Mouse (Mus musculus) kidney, adult 2 months (tissue): ENCODE measurements at regions not wholly inside any gene's neighbourhood (a gene's known extent, or its start where the extent isn't known, plus 50 kb on each side); places are given as distances from the start of the nearest gene placed in this dataset.
A peak's percentile ranks its signal among the peaks of the same experiment; 100 is the strongest.
"Not testable (repeated sequence)": the region's sequence is repeated elsewhere in the genome, so short reads cannot be mapped to it uniquely, and the experiment has no call there.

ENCODE experiments used
- DNase-seq: peaks from one replicate; pipeline ENCODE4 v3.0.0; 2021
- H3K27ac ChIP-seq: fragments of 200-500 bp; 2 replicates; pipeline ENCODE4 v1.5.1; 2012; ENCODE audit warnings: low read depth, low read length, control low read depth, inconsistent platforms; ENCODE audit not compliant: insufficient read depth
- H3K27me3 ChIP-seq: fragments of 200-500 bp; replicated peaks from 2 replicates; pipeline ENCODE4 v1.6.1; 2012; ENCODE audit warnings: mild to moderate bottlenecking, moderate library complexity, low read length, inconsistent platforms; ENCODE audit not compliant: control insufficient read depth, insufficient read depth
- H3K36me3 ChIP-seq: fragments of 200-500 bp; 2 replicates; pipeline ENCODE4 v1.6.1; 2012; ENCODE audit warnings: mild to moderate bottlenecking, moderate library complexity, low read length, inconsistent platforms; ENCODE audit not compliant: control insufficient read depth, insufficient read depth
- H3K4me1 ChIP-seq: fragments of 200-500 bp; 2 replicates; pipeline ENCODE4 v1.6.1; 2011; ENCODE audit warnings: low read length; ENCODE audit not compliant: control insufficient read depth, insufficient read depth
- H3K4me3 ChIP-seq: fragments of 200-500 bp; 2 replicates; pipeline ENCODE4 v1.5.1; 2011; ENCODE audit warnings: mild to moderate bottlenecking, low read depth, low read length, control low read depth; ENCODE audit not compliant: insufficient read depth
- CTCF ChIP-seq: fragments of 200-500 bp; conservative IDR thresholded peaks from 2 replicates; pipeline ENCODE4 v1.5.1; 2011; ENCODE audit warnings: low read depth, mild to moderate bottlenecking, control low read depth, low read length, moderate library complexity, mixed read lengths; ENCODE audit not compliant: insufficient read depth, insufficient read length
- POLR2A ChIP-seq: fragments of 200-500 bp; IDR thresholded peaks from one replicate; pipeline ENCODE4 v1.6.1; 2011; ENCODE audit warnings: low read depth, low read length, control low read depth
- WGBS: fragments of 180-500 bp; shearing (Covaris S2); methylation state at CpG from one replicate; pipeline ENCODE4 v1.1.7; 2018; 5-methylcytosine and 5-hydroxymethylcytosine counted together

GRCm38 (mm10) chr1:9367248-9367647, 2046.7 kb upstream of the A830018L16Rik start:
- not testable (repeated sequence) for H3K27me3 ChIP-seq, H3K36me3 ChIP-seq, H3K4me1 ChIP-seq, DNase-seq, H3K27ac ChIP-seq, H3K4me3 ChIP-seq
- 81% methylated on average over 3 of the region's 3 CpGs for WGBS

GRCm38 (mm10) chr1:9375144-9375543, 2038.8 kb upstream of the A830018L16Rik start:
- H3K27me3 ChIP-seq = no peaks in the 10 kb centered on the region
- H3K27ac ChIP-seq = no peak overlapping the region
- H3K36me3 ChIP-seq = no peaks in the 10 kb centered on the region
- no peak overlapping the region for H3K4me3 ChIP-seq
- DNase-seq = peak; percentile 11
- H3K4me1 ChIP-seq = no peaks in the 10 kb centered on the region
- TF ChIP-seq POLR2A (no peak), CTCF (no peak)
